Mouse (Mus musculus): Measurements from ENCODE around the gene Cyp2s1. TPM values are rescaled to one million over a fixed set of nuclear protein-coding genes. Genes with fewer than 3 reads are reported as not detected.

Cyp2s1 gene
- polyA plus RNA-seq, 1 experiment from 2014 or later: 0.95 TPM

DNA sequence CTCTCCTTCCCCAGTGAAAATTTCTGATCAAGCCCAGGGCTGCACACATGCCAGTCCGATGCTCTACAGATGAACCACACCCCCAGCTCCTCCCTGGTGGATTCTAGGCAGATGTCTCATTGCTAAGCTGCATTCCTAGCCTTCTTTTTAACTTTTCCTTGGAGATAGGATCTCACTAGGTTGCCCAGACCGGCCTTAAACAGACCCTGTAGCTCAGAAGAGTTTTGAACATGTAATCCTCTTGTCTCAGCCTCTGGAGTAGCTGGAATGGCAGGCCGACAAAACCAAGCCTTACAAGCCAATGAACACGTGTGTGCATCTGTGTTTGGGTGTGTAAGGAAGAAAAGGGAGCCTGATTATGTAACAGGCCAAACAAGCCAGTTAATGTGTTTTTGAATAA, 36.0 kb downstream of the Cyp2s1 start:
- Histone ChIP-seq H3K4me3 (ENCODE audit: low read depth, low read length) (no peak overlapping the region), H3K4me1 (ENCODE audit: control insufficient read depth, insufficient read depth, low read length) (peaks cover 5% of the 10 kb centered on the region), H3K27ac (ENCODE audit: low read depth, low read length) (peak overlapping the region; percentile 59), H3K36me3 (ENCODE audit: control insufficient read depth, insufficient read depth, low read length) (no peaks in the 10 kb centered on the region), H3K9ac (ENCODE audit: low read length) (no peak overlapping the region; the same call in 1 of the 2 replicates), H3K4me2 (ENCODE audit: low read length) (no peak overlapping the region), H3K27me3 (replicated peaks; ENCODE audit: control insufficient read depth, insufficient read depth, low read length) (no peaks in the 10 kb centered on the region), H3K9me3 (replicated peaks; ENCODE audit: control insufficient read depth, low read length) (no peaks in the 10 kb centered on the region)
- ATAC-seq: no peak
- 50% methylated on average over 4 of the region's 4 CpGs for WGBS
- no peak for DNase-seq (ENCODE audit: low spot score)

- Histone ChIP-seq H3K36me3 (ENCODE audit: control insufficient read depth, insufficient read depth, low read length) (no peaks in the 10 kb centered on the region), H3K27me3 (replicated peaks; ENCODE audit: control insufficient read depth, insufficient read depth, low read length) (no peaks in the 10 kb centered on the region), H3K27ac (ENCODE audit: low read depth, low read length) (no peak overlapping the region), H3K4me1 (ENCODE audit: control insufficient read depth, insufficient read depth, low read length) (peaks cover 5% of the 10 kb centered on the region), H3K4me3 (ENCODE audit: low read depth, low read length) (no peak overlapping the region), H3K9me3 (replicated peaks; ENCODE audit: control insufficient read depth, low read length) (no peaks in the 10 kb centered on the region), H3K9ac (ENCODE audit: low read length) (no peak overlapping the region), H3K4me2 (ENCODE audit: low read length) (no peak overlapping the region)
- ATAC-seq (no peak), DNase-seq (ENCODE audit: low spot score) (no peak)
- 85% methylated on average over 5 of the region's 5 CpGs for WGBS
These were observed 36.7 kb downstream of the Cyp2s1 start for GRCm38 (mm10) chr7:25780021-25780420.

DNA sequence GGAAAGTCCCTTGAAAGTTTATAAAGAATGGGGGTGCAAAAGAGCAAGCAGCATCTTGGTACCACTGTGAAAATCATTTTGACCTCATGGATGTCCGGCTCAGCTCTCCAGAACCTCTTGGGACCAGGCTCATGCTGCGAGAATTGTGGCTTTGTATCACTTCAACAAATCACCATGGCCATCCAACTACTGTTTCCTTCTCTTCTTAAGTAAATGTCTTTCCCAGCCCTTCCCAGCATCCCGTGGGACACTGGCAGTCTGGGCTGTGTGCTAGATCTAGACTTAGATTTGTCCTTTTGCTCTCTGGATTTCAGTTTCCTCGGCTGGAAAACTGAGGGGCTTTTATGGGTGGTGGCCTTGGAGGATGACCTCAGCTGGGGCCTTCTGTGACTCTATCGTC, 48.5 kb downstream of the Cyp2s1 start:
- Histone ChIP-seq H3K4me3 (ENCODE audit: low read depth, low read length) (no peak overlapping the region), H3K27ac (ENCODE audit: low read depth, low read length) (no peak overlapping the region), H3K9ac (ENCODE audit: low read length) (no peak overlapping the region), H3K4me2 (ENCODE audit: low read length) (no peak overlapping the region), H3K27me3 (replicated peaks; ENCODE audit: control insufficient read depth, insufficient read depth, low read length) (no peaks in the 10 kb centered on the region), H3K36me3 (ENCODE audit: control insufficient read depth, insufficient read depth, low read length) (peaks cover 20% of the 10 kb centered on the region), H3K4me1 (ENCODE audit: control insufficient read depth, insufficient read depth, low read length) (no peaks in the 10 kb centered on the region), H3K9me3 (replicated peaks; ENCODE audit: control insufficient read depth, low read length) (no peaks in the 10 kb centered on the region)
- no peak for ATAC-seq
- 92% methylated on average over 5 of the region's 5 CpGs for WGBS
- no peak for DNase-seq (ENCODE audit: low spot score)

- H3K9me3 ChIP-seq (replicated peaks; ENCODE audit: control insufficient read depth, low read length): no peaks in the 10 kb centered on the region
- no peak overlapping the region for H3K4me3 ChIP-seq (ENCODE audit: low read depth, low read length)
- no peaks in the 10 kb centered on the region for H3K27me3 ChIP-seq (replicated peaks; ENCODE audit: control insufficient read depth, insufficient read depth, low read length)
- ATAC-seq: no peak
- no peak overlapping the region for H3K9ac ChIP-seq (ENCODE audit: low read length)
- 88% methylated on average over 6 of the region's 6 CpGs for WGBS
- peaks cover 17% of the 10 kb centered on the region; the same call in 1 of the 2 replicates for H3K36me3 ChIP-seq (ENCODE audit: control insufficient read depth, insufficient read depth, low read length)
- no peak for DNase-seq (ENCODE audit: low spot score)
- no peaks in the 10 kb centered on the region; the same call in 1 of the 2 replicates for H3K4me1 ChIP-seq (ENCODE audit: control insufficient read depth, insufficient read depth, low read length)
- H3K4me2 ChIP-seq (ENCODE audit: low read length): no peak overlapping the region
- H3K27ac ChIP-seq (ENCODE audit: low read depth, low read length): no peak overlapping the region
These were observed 50.6 kb downstream of the Cyp2s1 start for GRCm38 (mm10) chr7:25766108-25766507.

- Histone ChIP-seq H3K27me3 (replicated peaks; ENCODE audit: control insufficient read depth, insufficient read depth, low read length) (no peaks in the 10 kb centered on the region), H3K4me1 (ENCODE audit: control insufficient read depth, insufficient read depth, low read length) (no peaks in the 10 kb centered on the region; the same call in 1 of the 2 replicates), H3K9ac (ENCODE audit: low read length) (no peak overlapping the region), H3K4me2 (ENCODE audit: low read length) (no peak overlapping the region), H3K27ac (ENCODE audit: low read depth, low read length) (no peak overlapping the region), H3K9me3 (replicated peaks; ENCODE audit: control insufficient read depth, low read length) (no peaks in the 10 kb centered on the region), H3K36me3 (ENCODE audit: control insufficient read depth, insufficient read depth, low read length) (peaks cover 25% of the 10 kb centered on the region; the same call in 1 of the 2 replicates), H3K4me3 (ENCODE audit: low read depth, low read length) (no peak overlapping the region)
- ATAC-seq (no peak), DNase-seq (ENCODE audit: low spot score) (no peak)
- WGBS: 79% methylated on average over 5 of the region's 5 CpGs
These were observed 52.5 kb downstream of the Cyp2s1 start for GRCm38 (mm10) chr7:25764221-25764620.

- Histone ChIP-seq H3K4me3 (ENCODE audit: low read depth, low read length) (no peak overlapping the region), H3K9me3 (replicated peaks; ENCODE audit: control insufficient read depth, low read length) (no peaks in the 10 kb centered on the region), H3K27ac (ENCODE audit: low read depth, low read length) (no peak overlapping the region), H3K4me2 (ENCODE audit: low read length) (no peak overlapping the region), H3K36me3 (ENCODE audit: control insufficient read depth, insufficient read depth, low read length) (peaks cover 22% of the 10 kb centered on the region; the same call in 1 of the 2 replicates), H3K9ac (ENCODE audit: low read length) (no peak overlapping the region), H3K27me3 (replicated peaks; ENCODE audit: control insufficient read depth, insufficient read depth, low read length) (no peaks in the 10 kb centered on the region), H3K4me1 (ENCODE audit: control insufficient read depth, insufficient read depth, low read length) (no peaks in the 10 kb centered on the region; the same call in 1 of the 2 replicates)
- ATAC-seq: no peak
- 80% methylated on average over 11 of the region's 11 CpGs for WGBS
- no peak for DNase-seq (ENCODE audit: low spot score)
These were observed 53.0 kb downstream of the Cyp2s1 start for GRCm38 (mm10) chr7:25763678-25764077.

GRCm38 (mm10) chr7:25761354-25761753, 55.4 kb downstream of the Cyp2s1 start:
- DNase-seq (ENCODE audit: low spot score) (peak; percentile 56), ATAC-seq (no peak)
- Histone ChIP-seq H3K36me3 (ENCODE audit: control insufficient read depth, insufficient read depth, low read length) (peaks cover 12% of the 10 kb centered on the region; the same call in 1 of the 2 replicates), H3K4me2 (ENCODE audit: low read length) (no peak overlapping the region), H3K27me3 (replicated peaks; ENCODE audit: control insufficient read depth, insufficient read depth, low read length) (no peaks in the 10 kb centered on the region), H3K9me3 (replicated peaks; ENCODE audit: control insufficient read depth, low read length) (no peaks in the 10 kb centered on the region), H3K4me1 (ENCODE audit: control insufficient read depth, insufficient read depth, low read length) (no peaks in the 10 kb centered on the region; the same call in 1 of the 2 replicates), H3K27ac (ENCODE audit: low read depth, low read length) (no peak overlapping the region), H3K4me3 (ENCODE audit: low read depth, low read length) (no peak overlapping the region), H3K9ac (ENCODE audit: low read length) (no peak overlapping the region)
- 50% methylated on average over 10 of the region's 10 CpGs for WGBS

DNA sequence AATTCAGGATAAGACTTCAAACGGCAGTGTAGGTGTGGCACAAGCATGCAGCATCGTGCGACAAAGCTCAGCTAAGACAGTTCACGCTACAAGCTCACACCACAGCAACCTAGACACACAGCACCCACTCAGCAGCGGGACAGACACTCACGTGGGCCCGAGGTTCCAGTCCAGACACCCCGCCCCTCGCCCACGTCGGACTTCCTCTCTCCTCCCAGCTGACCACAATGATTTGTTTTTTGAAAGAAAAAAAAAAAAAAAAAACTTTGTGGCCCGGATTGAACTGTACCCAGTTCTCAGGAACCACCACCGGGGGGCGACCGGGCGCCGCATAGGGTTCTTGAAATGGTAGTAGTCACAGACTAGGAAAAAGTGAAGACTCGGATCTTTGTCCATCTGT, 60.7 kb downstream of the Cyp2s1 start:
- under 1% methylated on average over 18 of the region's 18 CpGs for WGBS
- Histone ChIP-seq H3K27me3 (replicated peaks; ENCODE audit: control insufficient read depth, insufficient read depth, low read length) (no peaks in the 10 kb centered on the region), H3K4me3 (ENCODE audit: low read depth, low read length) (peak overlapping the region; percentile 97), H3K4me2 (ENCODE audit: low read length) (peak overlapping the region; percentile 70), H3K9ac (ENCODE audit: low read length) (peak overlapping the region; percentile 64), H3K36me3 (ENCODE audit: control insufficient read depth, insufficient read depth, low read length) (peaks cover 13% of the 10 kb centered on the region), H3K4me1 (ENCODE audit: control insufficient read depth, insufficient read depth, low read length) (peaks cover 12% of the 10 kb centered on the region), H3K9me3 (replicated peaks; ENCODE audit: control insufficient read depth, low read length) (no peaks in the 10 kb centered on the region), H3K27ac (ENCODE audit: low read depth, low read length) (peak overlapping the region; percentile 97)
- DNase-seq (ENCODE audit: low spot score) (peak; percentile 90), ATAC-seq (peak; percentile 21)

DNA sequence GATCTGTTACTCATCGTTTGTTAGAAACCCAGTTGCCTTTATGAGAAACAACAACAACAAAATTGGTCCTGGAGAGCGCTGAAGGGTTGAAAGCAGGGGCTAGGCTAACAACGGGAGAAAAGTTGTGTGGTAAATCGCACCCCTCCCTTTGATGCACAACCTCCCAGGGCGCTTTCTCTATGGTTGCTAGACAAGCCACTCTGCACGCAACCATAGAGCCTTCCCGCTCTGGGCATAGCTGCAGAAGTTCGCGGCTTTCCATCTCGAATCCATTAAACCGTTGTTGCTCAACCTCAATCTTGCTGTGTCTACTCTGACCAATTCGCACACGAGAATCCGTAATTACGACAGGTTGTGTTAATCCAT, 61.3 kb downstream of the Cyp2s1 start:
- Histone ChIP-seq H3K4me1 (ENCODE audit: control insufficient read depth, insufficient read depth, low read length) (peaks cover 12% of the 10 kb centered on the region), H3K9ac (ENCODE audit: low read length) (peak overlapping the region; percentile 64), H3K4me2 (ENCODE audit: low read length) (peak overlapping the region; percentile 70), H3K36me3 (ENCODE audit: control insufficient read depth, insufficient read depth, low read length) (peaks cover 17% of the 10 kb centered on the region), H3K9me3 (replicated peaks; ENCODE audit: control insufficient read depth, low read length) (no peaks in the 10 kb centered on the region), H3K27me3 (replicated peaks; ENCODE audit: control insufficient read depth, insufficient read depth, low read length) (no peaks in the 10 kb centered on the region), H3K4me3 (ENCODE audit: low read depth, low read length) (peak overlapping the region; percentile 97), H3K27ac (ENCODE audit: low read depth, low read length) (peak overlapping the region; percentile 97)
- peak; percentile 86 for DNase-seq (ENCODE audit: low spot score)
- WGBS: under 1% methylated on average over 15 of the region's 15 CpGs
- ATAC-seq: peak; percentile 62

All from forebrain, embryonic 14.5 days (tissue).